Mouse (Mus musculus) liver, embryonic 14.5 days (tissue): ENCODE results near the gene Psmb2. TPM values are rescaled to one million over a fixed set of nuclear protein-coding genes. Genes with fewer than 3 reads are reported as not detected.

Experiments used
- ATAC-seq: fragments of 200-750 bp; cut with Nextera tagmentation; 2 replicates; pipeline ENCODE4 v1.8.0; 2017; ENCODE audit warnings: moderate number of reproducible peaks, mild to moderate bottlenecking, moderate library complexity; ENCODE audit not compliant: insufficient read depth
- DNase-seq, 3 experiments: peaks; one replicate each; pipeline ENCODE4 v3.0.0-alpha.2; 2012 to 2013; ENCODE audit warnings: low read depth in 3 of 3, low spot score in 3 of 3
- H3K27ac ChIP-seq: fragments of 300-500 bp; sonication (generic); 2 replicates; pipeline ENCODE4 v1.5.1; 2014; ENCODE audit warnings: moderate library complexity, mild to moderate bottlenecking, control low read depth, inconsistent platforms
- H3K27me3 ChIP-seq: fragments of 300-500 bp; sonication (generic); 2 replicates; pipeline ENCODE4 v1.6.1; 2014; ENCODE audit warnings: mild to moderate bottlenecking, low read length, moderate library complexity; ENCODE audit not compliant: control insufficient read depth, insufficient read depth
- H3K36me3 ChIP-seq: fragments of 300-500 bp; sonication (generic); replicated peaks from 2 replicates; pipeline ENCODE4 v1.6.1; 2014; ENCODE audit warnings: low read depth; ENCODE audit not compliant: control insufficient read depth, insufficient read depth
- H3K4me1 ChIP-seq, 2 experiments: fragments of 200-500 bp in 1 of 2; fragments of 300-500 bp in 1 of 2; sonication (generic) in 1 of 2; replicated peaks; 2 replicates each; pipeline ENCODE4 v1.6.1; 2012 to 2014; ENCODE audit warnings: antibody characterized with exemption in 1 of 2, inconsistent platforms in 1 of 2, low read length in 1 of 2; ENCODE audit not compliant: control insufficient read depth in 2 of 2, insufficient read depth in 2 of 2
- H3K4me2 ChIP-seq: fragments of 300-500 bp; sonication (generic); 2 replicates; pipeline ENCODE4 v1.6.1; 2014; ENCODE audit warnings: low read depth, mild to moderate bottlenecking, control low read depth, moderate library complexity
- H3K4me3 ChIP-seq, 2 experiments: fragments of 200-500 bp in 1 of 2; fragments of 300-500 bp in 1 of 2; sonication (generic) in 1 of 2; 2 replicates each; pipeline ENCODE4 v1.5.1; 2012 to 2014; ENCODE audit warnings: low read depth in 2 of 2, low read length in 2 of 2, mild to moderate bottlenecking in 2 of 2, control low read depth in 1 of 2, inconsistent platforms in 1 of 2, moderate library complexity in 1 of 2; ENCODE audit not compliant: insufficient read depth in 1 of 2
- H3K9ac ChIP-seq: fragments of 300-500 bp; sonication (generic); replicated peaks from 2 replicates; pipeline ENCODE4 v1.6.1; 2014; ENCODE audit warnings: mild to moderate bottlenecking, control low read depth, moderate library complexity
- H3K9me3 ChIP-seq: fragments of 300-500 bp; sonication (generic); 2 replicates; pipeline ENCODE4 v1.6.1; 2016; ENCODE audit warnings: low read length, mixed read lengths; ENCODE audit not compliant: control insufficient read depth
- CTCF ChIP-seq: IDR thresholded peaks from 2 replicates; pipeline ENCODE4 v1.5.1; 2016; ENCODE audit warnings: antibody characterized with exemption, low read depth, control low read depth
- EP300 ChIP-seq: IDR thresholded peaks from 2 replicates; pipeline ENCODE4 v1.6.1; 2016; ENCODE audit warnings: antibody characterized with exemption, low read depth
- WGBS: fragments of 180-500 bp; shearing (Covaris S2); extraction: QIAGEN DNeasy Blood & Tissue Kit; methylation state at CpG from one replicate; pipeline ENCODE4 v1.1.7; 2014; ENCODE audit not compliant: insufficient replicate concordance; 5-methylcytosine and 5-hydroxymethylcytosine counted together
- polyA plus RNA-seq, 2 experiments: library from polyadenylated mRNA; depleted of rRNA in 1 of 2; stranded (reverse) in 1 of 2; unstranded in 1 of 2; fragments of >200 nt; fragmentation: Nextera tagmentation in 1 of 2; extraction: Ambion mirVana in 1 of 2; gene quantifications; 2 replicates each; pipeline versions ENCODE4 v1.2.1 to v1.2.3; 2012 to 2014

Psmb2 gene
- polyA plus RNA-seq, 2 experiments: 129 to 298 TPM

DNA sequence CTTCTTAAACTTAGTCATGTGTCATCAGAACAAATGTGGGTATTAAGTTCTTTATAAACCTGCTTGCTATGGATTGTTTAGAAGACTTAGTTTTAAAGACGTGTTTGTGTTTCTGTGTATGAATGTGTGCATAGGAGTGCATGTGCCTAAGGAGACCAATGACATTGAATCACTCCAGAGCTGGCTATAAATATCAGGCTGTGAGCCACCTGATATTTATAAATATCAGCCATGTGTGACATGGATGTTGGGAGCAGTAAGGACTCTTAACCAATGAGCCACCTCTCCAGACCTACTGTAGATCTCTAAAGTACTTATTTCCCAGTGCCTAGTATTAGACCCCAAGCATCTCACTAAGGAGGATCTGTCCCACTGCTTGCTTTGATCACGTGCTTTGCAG, 12.0 kb downstream of the Psmb2 start:
- no peaks in the 10 kb centered on the region for H3K9me3 ChIP-seq
- DNase-seq (no peak), ATAC-seq (no peak)
- H3K9ac ChIP-seq: no peak overlapping the region
- H3K27ac ChIP-seq: no peak overlapping the region
- no peaks in the 10 kb centered on the region for H3K27me3 ChIP-seq
- no peak overlapping the region for H3K4me3 ChIP-seq
- TF ChIP-seq CTCF: no peak
- TF ChIP-seq EP300: no peak
- no peaks in the 10 kb centered on the region for H3K4me1 ChIP-seq
- peaks cover 36% of the 10 kb centered on the region for H3K36me3 ChIP-seq
- H3K4me2 ChIP-seq: no peak overlapping the region
- WGBS: 74% methylated on average over 2 of the region's 2 CpGs

DNA sequence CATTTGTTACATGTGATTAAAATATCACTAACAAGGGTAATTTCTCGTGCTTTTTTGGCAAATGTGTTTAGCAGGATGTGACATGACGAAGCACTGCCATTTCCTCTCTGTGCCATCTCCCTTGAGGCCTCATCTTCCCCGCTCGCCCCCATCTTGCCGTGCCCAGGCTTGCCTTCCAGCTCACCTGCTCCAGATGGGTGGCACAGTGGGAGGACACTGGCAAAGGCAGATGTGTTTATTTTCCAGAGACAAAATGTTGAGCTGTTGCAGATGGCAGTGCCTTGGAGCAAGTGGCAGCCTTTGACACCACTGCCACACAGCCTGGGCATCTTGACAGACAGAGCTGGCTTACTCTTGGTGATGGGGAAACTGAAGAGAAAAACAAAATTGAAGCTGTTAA, 15.6 kb downstream of the Psmb2 start:
- DNase-seq: no peak
- H3K4me3 ChIP-seq: no peak overlapping the region
- no peaks in the 10 kb centered on the region for H3K4me1 ChIP-seq
- no peaks in the 10 kb centered on the region for H3K27me3 ChIP-seq
- no peaks in the 10 kb centered on the region for H3K9me3 ChIP-seq
- ATAC-seq: no peak
- H3K36me3 ChIP-seq: peaks cover 8% of the 10 kb centered on the region
- H3K9ac ChIP-seq: no peak overlapping the region
- TF ChIP-seq EP300: no peak
- no peak for TF ChIP-seq CTCF
- no peak overlapping the region for H3K27ac ChIP-seq
- 77% methylated on average over 5 of the region's 5 CpGs for WGBS
- no peak overlapping the region for H3K4me2 ChIP-seq

DNA sequence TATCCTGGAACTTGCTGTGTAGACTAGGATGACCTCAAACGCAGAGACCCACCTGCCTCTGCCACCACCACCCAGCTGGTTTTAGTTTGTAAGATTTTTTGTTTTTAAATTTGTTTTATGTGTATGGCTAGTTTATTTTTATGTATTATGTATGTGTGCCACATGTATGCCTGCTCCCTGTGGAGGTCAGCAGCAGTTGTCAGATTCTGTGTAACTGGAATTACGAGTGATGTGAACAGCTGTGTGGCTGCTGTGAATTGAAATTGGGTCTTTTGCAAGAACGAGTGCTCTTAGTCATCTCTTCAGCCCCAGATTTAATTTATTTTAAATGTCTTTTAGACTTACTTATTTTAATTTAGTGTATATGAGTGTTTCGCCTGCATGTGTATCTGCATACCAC, 19.5 kb downstream of the Psmb2 start:
- 79% methylated on average over 4 of the region's 4 CpGs for WGBS
- peaks cover 5% of the 10 kb centered on the region for H3K36me3 ChIP-seq

DNA sequence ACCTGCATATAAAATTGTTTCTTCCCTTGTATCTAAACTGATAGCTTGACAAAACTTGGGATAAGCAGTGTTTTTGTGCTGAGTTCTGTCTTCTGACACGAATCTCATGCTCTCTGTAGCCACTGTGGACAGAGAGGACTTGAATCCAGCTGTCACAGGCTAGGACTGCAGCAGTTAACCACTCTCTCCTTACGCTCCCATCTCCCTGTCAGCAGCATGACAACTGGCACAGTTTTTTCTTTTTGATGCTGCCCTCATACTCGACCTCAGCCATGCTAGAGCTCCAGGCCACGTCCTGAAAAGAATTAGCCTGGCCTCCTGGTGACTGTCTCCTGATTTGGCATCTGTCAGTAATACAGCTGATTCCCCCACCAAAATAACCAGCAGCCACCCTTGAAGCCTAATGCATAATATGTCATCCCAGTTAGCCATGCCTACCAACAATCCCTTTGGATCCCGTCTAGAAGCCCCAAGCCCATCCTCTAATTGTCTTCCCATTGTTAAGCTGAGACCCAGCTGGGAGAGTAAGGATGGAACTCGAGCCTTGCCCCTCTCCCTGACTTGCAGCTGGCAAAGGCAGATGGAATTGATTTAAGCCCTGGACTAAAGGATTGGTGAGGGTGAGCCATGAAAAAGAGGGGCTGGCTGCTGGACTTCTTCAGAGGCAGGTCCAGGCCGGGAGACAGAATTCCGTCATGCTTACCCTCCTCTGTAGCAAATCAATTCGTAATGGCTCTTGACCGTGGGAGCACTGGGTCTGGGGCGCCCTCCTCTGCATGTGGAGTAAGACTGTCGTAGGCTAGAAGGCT, 29.4 kb downstream of the Psmb2 start:
- H3K4me3 ChIP-seq: no peak overlapping the region
- DNase-seq: no peak
- H3K9me3 ChIP-seq: no peaks in the 10 kb centered on the region
- no peak for ATAC-seq
- no peak overlapping the region for H3K27ac ChIP-seq
- 78% methylated on average over 12 of the region's 12 CpGs for WGBS
- no peaks in the 10 kb centered on the region for H3K4me1 ChIP-seq
- H3K4me2 ChIP-seq: no peak overlapping the region
- H3K27me3 ChIP-seq: no peaks in the 10 kb centered on the region
- peaks cover 50% of the 10 kb centered on the region for H3K36me3 ChIP-seq
- no peak overlapping the region for H3K9ac ChIP-seq
- TF ChIP-seq EP300 (no peak), CTCF (no peak)

More for the DNA sequence above, 19.5 kb downstream of the Psmb2 start:
- ATAC-seq: no peak
- Histone ChIP-seq H3K4me2 (no peak overlapping the region), H3K9ac (no peak overlapping the region), H3K27ac (no peak overlapping the region), H3K9me3 (no peaks in the 10 kb centered on the region), H3K4me1 (no peaks in the 10 kb centered on the region), H3K27me3 (no peaks in the 10 kb centered on the region), H3K4me3 (no peak overlapping the region)
- DNase-seq: no peak
- no peak for TF ChIP-seq CTCF
- TF ChIP-seq EP300: no peak

DNA sequence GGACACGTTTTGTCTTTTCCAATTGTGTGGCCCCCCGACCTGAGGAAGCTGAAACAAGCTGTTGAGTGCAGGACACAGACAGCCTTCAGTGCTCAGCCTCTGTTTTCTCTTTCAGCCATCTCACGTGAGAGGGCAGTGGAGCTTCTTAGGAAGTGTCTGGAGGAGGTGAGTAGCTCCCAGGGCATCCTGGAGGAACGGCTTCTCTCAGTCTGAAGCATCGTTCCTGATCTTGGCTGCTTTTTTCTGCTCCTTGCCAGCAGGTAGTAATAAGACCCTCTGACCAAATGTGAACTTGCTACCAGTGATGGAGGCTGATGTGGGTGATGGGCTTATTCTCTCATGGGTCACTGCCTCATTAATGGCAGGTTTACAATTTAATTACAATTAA, 30.0 kb downstream of the Psmb2 start:
- WGBS: 65% methylated on average over 5 of the region's 5 CpGs
- Histone ChIP-seq H3K27ac (no peak overlapping the region), H3K4me3 (no peak overlapping the region), H3K36me3 (peaks cover 52% of the 10 kb centered on the region), H3K9ac (no peak overlapping the region), H3K9me3 (no peaks in the 10 kb centered on the region), H3K27me3 (no peaks in the 10 kb centered on the region), H3K4me1 (no peaks in the 10 kb centered on the region), H3K4me2 (no peak overlapping the region)
- TF ChIP-seq EP300: no peak
- TF ChIP-seq CTCF: no peak
- ATAC-seq (no peak), DNase-seq (no peak)
